Comparison of ENCODE assay signal across 8 mouse cellular contexts in genomic region chr13:114791511-114791910, GRCm38 (mm10). TPM values are rescaled to one million over a fixed set of nuclear protein-coding genes. Genes with fewer than 3 reads are reported as not detected.
DNase-seq lines count a peak whose midpoint lies in the region; ATAC-seq lines count a peak whose summit lies in the region.

No protein-coding gene starts in this region.

- ATAC-seq in megakaryocyte, adult 5-6 weeks (ENCODE audit: poor library complexity, severe bottlenecking), result no peak

- DNase-seq in cerebellum, postnatal 14 days, result peak; percentile 51 to 60
- no peak for DNase-seq in cerebellum, adult 11 months
- DNase-seq in kidney, postnatal 10 days, result peak; percentile 34
- DNase-seq in kidney, adult 8-10 months, result no peak
- DNase-seq in 3T3-L1 (ENCODE audit: low read depth, low spot score), result peak; percentile 77
- DNase-seq in c-Kit-positive CD71-positive TER-119-negative erythroid progenitor cells, embryonic 14.5 days (ENCODE audit: low read depth), result peak; percentile 8
- DNase-seq in natural killer cell, adult 2 months (ENCODE audit: low spot score in 2 of 2), result no peak

RNA-seq across cellular contexts. Expression of gene Mocs2, which starts 26.5 kb away (rescaled TPM):
- 33.2 and 37.4 TPM in 2 replicates for total RNA-seq in megakaryocyte, adult 5-6 weeks (2015)
- total RNA-seq in megakaryocyte, adult 5-6 weeks (2017), result 33.5 and 43.9 TPM in 2 replicates

Comparison
In these comparisons a context has a peak if more than half of its experiments do, and no peak if none do; other contexts are left out.
1. DNase-seq: peak in cerebellum, postnatal 14 days (2 of 2), kidney, postnatal 10 days (single experiment), 3T3-L1 (single experiment) and c-Kit-positive CD71-positive TER-119-negative erythroid progenitor cells, embryonic 14.5 days (single experiment); none in cerebellum, adult 11 months (single experiment), kidney, adult 8-10 months (0 of 2) and natural killer cell, adult 2 months (0 of 2).